Mouse (Mus musculus): ENCODE data around the gene Ctdspl. TPM values are rescaled to one million over a fixed set of nuclear protein-coding genes. Genes with fewer than 3 reads are reported as not detected.
A peak's percentile ranks its signal among the peaks of the same experiment; 100 is the strongest.

Ctdspl gene
- polyA plus RNA-seq, 1 experiment from 2014 or later = 7.3 TPM

DNA sequence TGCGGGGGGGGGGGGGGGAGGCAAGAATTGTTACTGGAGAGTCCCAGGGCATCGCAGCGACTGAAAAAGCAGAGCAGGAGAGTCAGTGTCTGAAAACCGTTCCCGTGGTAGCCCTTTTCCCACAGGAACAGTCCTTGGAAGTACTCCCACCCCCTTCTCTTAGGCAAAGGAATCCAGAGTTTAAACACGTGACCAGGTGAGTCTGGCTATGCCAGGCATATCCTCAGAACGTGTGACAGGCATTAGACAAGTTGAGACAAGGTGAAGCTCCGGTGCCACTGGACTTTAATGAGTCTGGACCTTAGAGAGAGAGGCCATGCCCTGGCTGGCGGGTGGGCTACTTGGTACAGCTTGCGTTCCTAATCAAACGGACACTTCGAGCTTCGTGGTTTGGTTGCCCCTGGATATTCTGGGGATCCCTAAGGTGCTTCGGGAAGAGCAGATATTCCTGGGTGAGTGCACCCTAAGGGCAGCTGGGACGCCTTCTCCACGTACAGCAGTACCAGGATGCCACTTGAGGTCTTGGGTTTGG is 1.6 kb upstream of the Ctdspl start:
- H3K4me1 ChIP-seq = peaks cover 52% of the 10 kb centered on the region
- H3K36me3 ChIP-seq (replicated peaks) = no peaks in the 10 kb centered on the region
- 13% methylated on average over 15 of the region's 16 CpGs for WGBS
- H3K4me3 ChIP-seq = peak overlapping the region; percentile 83
- no peak for DNase-seq (ENCODE audit: extremely low spot score, low spot score)
- no peaks in the 10 kb centered on the region for H3K9me3 ChIP-seq
- H3K27ac ChIP-seq = peak overlapping the region; percentile 91
- H3K27me3 ChIP-seq (ENCODE audit: poor library complexity, severe bottlenecking) = peaks cover 36% of the 10 kb centered on the region

DNA sequence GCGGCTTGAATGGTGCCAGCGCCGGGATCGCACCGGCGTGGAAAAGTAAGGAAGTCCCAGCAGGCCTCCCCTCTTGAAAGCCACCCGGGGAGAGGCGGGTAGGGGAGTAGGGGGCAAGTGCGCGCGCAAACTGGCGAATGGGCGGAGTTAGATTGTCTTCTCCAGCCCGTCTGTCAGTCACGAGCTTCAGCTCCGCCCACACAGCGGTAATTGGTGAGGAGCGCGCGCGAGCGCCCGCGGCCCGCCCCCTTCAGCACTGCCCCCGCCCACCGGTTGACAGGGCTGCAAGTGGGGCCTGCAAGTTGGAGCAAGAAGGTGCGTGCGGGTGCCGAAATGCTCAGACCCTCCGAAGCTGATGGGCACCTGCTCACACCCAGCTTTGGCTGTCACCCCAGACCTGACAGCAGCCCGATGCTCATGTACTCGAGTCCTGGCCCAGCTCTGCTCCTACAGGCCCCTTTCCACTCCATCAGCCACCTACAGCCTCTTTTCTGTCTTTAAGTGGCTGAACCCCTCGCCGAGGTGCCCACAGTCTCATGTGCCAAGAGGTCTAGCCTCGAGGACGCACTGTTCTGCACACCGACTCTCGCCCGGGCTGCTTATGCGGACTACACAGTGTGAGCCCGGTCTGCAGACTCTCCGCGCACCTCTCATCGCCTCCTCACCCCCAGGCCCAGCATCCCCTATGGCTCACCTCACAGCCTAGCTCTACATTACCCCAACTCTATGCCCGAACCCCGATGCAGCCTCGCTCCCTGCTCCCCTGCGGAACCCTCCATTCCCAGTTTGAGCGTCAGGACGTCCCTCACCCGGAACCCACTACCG is 755 bp upstream of the Ctdspl start:
- Histone ChIP-seq H3K36me3 (replicated peaks) (no peaks in the 10 kb centered on the region; the same call in 1 of the 2 replicates), H3K4me1 (peaks cover 61% of the 10 kb centered on the region), H3K27me3 (ENCODE audit: poor library complexity, severe bottlenecking) (peaks cover 36% of the 10 kb centered on the region), H3K27ac (peak overlapping the region; percentile 91), H3K9me3 (no peaks in the 10 kb centered on the region), H3K4me3 (peak overlapping the region; percentile 83)
- peak; percentile 96 for DNase-seq (ENCODE audit: extremely low spot score, low spot score)
- WGBS = under 1% methylated on average over 53 of the region's 53 CpGs

DNA sequence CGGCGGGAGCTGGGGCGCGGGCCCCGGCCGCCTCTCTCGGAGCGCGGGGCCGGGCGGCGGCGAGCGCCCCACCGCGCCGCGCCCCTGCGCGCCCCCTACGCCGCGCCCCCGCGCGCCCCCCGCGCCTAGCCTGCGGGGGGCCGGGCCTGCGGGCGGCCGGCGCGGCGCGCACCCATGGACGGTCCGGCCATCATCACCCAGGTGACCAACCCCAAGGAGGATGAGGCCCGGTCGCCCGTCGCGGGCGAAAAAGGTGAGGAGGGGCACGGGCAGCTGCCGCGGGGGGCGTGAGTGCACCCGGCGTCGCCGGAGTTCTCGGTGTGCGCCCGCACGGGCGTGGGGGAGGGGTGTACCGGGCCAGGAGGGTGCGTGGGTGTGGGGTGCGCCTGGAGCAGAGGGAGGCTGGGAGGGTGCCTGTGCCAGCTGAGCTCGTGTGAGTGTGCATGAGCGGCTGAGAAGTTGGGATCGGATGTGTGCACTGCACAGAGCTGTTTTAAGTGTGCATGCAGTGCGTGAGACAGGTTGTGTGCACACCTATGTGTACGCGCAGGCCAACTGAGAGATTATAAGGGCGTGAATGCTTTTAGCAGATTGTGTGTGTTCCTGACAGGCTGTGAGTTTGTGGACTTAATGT is 552 bp downstream of the Ctdspl start:
- peak overlapping the region; percentile 83 for H3K4me3 ChIP-seq
- peaks cover 36% of the 10 kb centered on the region for H3K27me3 ChIP-seq (ENCODE audit: poor library complexity, severe bottlenecking)
- peak overlapping the region; percentile 91 for H3K27ac ChIP-seq
- H3K36me3 ChIP-seq (replicated peaks) = no peaks in the 10 kb centered on the region; the same call in 1 of the 2 replicates
- H3K4me1 ChIP-seq = peaks cover 57% of the 10 kb centered on the region
- H3K9me3 ChIP-seq = no peaks in the 10 kb centered on the region
- DNase-seq (ENCODE audit: extremely low spot score, low spot score) = no peak
- 9% methylated on average over 68 of the region's 68 CpGs for WGBS

DNA sequence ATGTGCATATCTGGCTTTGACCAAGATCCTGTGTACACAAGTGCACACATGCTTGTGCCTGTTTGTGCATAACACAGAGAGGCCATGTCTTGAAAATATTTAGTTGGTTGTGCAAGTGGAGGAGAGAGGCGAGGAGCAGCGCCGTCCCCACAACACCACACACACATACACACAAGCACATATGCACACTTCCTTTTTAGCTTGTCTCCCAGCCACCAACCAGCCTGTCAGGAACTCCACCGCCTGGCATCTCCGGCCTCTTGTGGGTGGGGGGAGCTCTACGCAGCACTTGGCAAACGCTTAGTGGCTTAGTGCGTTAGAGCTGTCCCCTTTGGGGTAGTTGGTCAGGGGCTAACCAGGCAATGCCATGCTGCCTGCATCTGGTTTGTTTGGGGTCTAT is 1.2 kb downstream of the Ctdspl start:
- WGBS = 55% methylated on average over 8 of the region's 8 CpGs
- Histone ChIP-seq H3K36me3 (replicated peaks) (no peaks in the 10 kb centered on the region; the same call in 1 of the 2 replicates), H3K4me1 (peaks cover 57% of the 10 kb centered on the region), H3K9me3 (no peaks in the 10 kb centered on the region), H3K4me3 (peak overlapping the region; percentile 83), H3K27me3 (ENCODE audit: poor library complexity, severe bottlenecking) (peaks cover 32% of the 10 kb centered on the region), H3K27ac (no peak overlapping the region)
- no peak for DNase-seq (ENCODE audit: extremely low spot score, low spot score)

DNA sequence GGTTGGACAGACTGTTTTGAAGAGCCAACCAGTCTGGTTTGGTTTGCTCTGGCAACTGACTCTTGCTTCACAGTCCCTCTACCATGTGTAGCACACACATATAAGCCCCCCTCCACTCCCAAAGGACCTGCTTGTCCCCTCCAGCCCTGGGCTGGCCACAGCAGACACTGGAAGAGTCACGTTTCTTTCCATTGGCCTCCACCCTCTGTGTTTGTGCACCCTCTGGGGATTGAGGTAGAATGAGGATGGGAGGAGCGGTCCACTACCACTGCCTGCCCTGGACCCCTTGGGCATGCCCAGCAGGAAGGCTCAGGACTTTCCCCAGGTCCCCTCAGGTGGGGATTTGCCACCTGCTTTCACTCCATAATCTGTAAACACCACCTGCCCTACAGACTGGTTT is 1.8 kb downstream of the Ctdspl start:
- H3K4me1 ChIP-seq = peaks cover 57% of the 10 kb centered on the region
- H3K27ac ChIP-seq = no peak overlapping the region
- peak overlapping the region; percentile 83 for H3K4me3 ChIP-seq
- H3K36me3 ChIP-seq (replicated peaks) = no peaks in the 10 kb centered on the region; the same call in 1 of the 2 replicates
- H3K9me3 ChIP-seq = no peaks in the 10 kb centered on the region
- no peak for DNase-seq (ENCODE audit: extremely low spot score, low spot score)
- peaks cover 28% of the 10 kb centered on the region for H3K27me3 ChIP-seq (ENCODE audit: poor library complexity, severe bottlenecking)
- WGBS = 36% methylated on average over 2 of the region's 2 CpGs

DNA sequence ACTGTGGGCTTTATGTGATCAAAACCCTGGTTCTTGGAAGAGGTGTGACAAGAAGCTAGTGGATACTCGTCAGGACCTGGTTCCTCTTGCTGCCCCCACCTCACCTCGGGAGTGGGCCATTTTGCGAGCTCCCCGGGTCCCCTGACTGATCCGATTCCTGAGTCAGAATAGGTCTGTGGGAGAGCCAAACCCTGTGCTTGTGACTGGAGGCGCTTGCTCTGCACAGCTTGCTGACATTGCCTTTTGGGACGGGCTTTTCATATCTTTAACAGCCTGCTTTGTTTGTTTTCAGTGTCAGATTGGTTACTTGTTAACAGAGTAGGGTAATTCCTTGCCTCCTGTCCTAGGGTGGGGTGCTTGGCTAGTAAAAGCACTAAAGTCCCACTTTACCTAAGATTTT is 2.4 kb downstream of the Ctdspl start:
- Histone ChIP-seq H3K27me3 (ENCODE audit: poor library complexity, severe bottlenecking) (peaks cover 23% of the 10 kb centered on the region), H3K9me3 (no peaks in the 10 kb centered on the region), H3K27ac (no peak overlapping the region), H3K36me3 (replicated peaks) (no peaks in the 10 kb centered on the region; the same call in 1 of the 2 replicates), H3K4me3 (no peak overlapping the region), H3K4me1 (peaks cover 57% of the 10 kb centered on the region)
- WGBS = 65% methylated on average over 7 of the region's 7 CpGs
- no peak for DNase-seq (ENCODE audit: extremely low spot score, low spot score)

DNA sequence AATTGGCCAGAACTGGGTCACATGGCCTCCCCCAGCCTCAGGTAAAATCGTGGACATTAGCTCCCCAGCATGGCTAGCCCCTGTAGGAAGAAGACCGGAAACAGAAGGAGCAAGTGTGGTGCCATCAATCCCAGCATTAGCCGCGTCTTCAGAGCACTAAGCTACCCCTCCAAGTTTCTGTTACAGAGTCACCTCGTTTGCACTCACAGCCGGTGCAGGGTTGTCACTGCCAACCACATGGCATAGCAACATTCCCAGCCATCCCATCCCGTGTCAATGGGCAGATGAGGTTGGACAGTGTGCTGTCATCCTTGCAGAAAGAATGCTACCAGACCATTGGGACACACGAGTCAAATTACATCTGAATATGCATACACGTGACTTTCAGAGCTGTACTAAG is 4.4 kb downstream of the Ctdspl start:
- no peak for DNase-seq (ENCODE audit: extremely low spot score, low spot score)
- Histone ChIP-seq H3K27me3 (ENCODE audit: poor library complexity, severe bottlenecking) (peaks cover 12% of the 10 kb centered on the region; the same call in 1 of the 2 replicates), H3K4me1 (peaks cover 41% of the 10 kb centered on the region), H3K27ac (no peak overlapping the region; the same call in 1 of the 2 replicates), H3K36me3 (replicated peaks) (no peaks in the 10 kb centered on the region; the same call in 1 of the 2 replicates), H3K4me3 (no peak overlapping the region), H3K9me3 (no peaks in the 10 kb centered on the region)
- WGBS = 83% methylated on average over 9 of the region's 9 CpGs

DNA sequence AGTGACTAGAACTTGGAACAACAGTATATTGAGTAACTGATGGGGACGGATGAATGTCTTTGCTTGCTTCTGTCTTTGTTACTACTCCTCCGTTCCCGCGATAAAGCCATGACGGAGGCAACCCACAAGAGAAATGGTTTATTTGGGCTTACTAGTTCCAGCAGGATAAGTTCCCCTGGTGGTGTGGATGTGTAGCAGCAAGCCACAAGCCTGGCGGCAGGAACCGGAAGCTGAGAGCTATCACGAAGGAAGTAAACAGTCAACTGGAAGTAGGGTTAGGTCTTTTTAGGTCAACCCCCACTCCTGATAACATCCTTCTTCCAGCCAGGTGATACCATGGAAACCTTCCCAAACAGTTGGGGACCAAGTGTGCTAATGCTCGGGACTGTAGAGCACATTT is 7.5 kb downstream of the Ctdspl start:
- Histone ChIP-seq H3K27ac (no peak overlapping the region), H3K9me3 (no peaks in the 10 kb centered on the region), H3K4me1 (peaks cover 27% of the 10 kb centered on the region), H3K4me3 (no peak overlapping the region), H3K27me3 (ENCODE audit: poor library complexity, severe bottlenecking) (no peaks in the 10 kb centered on the region), H3K36me3 (replicated peaks) (no peaks in the 10 kb centered on the region; the same call in 1 of the 2 replicates)
- DNase-seq (ENCODE audit: extremely low spot score, low spot score) = no peak
- WGBS = 93% methylated on average over 9 of the region's 9 CpGs

DNA sequence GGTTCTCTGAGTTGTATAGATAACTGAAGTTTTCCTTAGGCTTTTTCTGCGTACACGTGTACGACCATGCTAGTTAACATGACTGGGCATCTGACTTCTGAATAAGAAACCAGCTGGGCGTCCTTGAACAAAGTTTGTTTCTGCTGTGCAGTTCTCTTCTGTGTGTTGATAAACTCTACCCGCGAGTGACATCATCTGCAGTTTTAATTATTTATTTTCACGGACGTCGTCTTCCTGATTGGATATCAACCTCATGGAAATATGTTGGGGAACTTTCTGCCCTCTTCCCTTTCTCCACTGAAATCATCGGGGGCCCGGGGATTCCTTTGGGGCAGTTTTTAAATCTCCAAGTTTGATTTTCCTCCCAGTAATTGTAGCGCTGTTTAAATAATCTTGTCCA is 8.1 kb downstream of the Ctdspl start:
- Histone ChIP-seq H3K9me3 (no peaks in the 10 kb centered on the region), H3K27me3 (ENCODE audit: poor library complexity, severe bottlenecking) (no peaks in the 10 kb centered on the region), H3K4me3 (no peak overlapping the region), H3K4me1 (peaks cover 30% of the 10 kb centered on the region), H3K27ac (no peak overlapping the region), H3K36me3 (replicated peaks) (no peaks in the 10 kb centered on the region; the same call in 1 of the 2 replicates)
- WGBS = 92% methylated on average over 12 of the region's 12 CpGs
- DNase-seq (ENCODE audit: extremely low spot score, low spot score) = no peak

DNA sequence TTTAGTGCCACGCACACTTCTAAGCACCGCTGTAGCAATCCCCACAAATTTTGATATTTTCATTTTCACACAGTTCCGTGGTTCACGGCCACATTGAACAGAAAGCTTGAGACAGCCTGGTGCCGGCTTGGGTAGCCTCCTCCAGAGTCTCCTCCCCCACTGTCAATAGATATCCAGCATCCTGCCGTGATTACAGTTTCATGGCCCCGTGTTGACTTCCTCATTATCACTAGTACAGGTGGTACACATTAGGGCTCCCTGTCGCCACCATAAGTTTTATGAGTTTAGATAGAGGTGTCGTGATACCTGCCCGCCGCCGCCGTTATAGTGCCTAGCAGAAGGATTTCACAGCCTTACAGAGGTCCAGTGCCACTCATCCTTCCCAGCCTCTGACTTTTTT is 8.8 kb downstream of the Ctdspl start:
- Histone ChIP-seq H3K27ac (no peak overlapping the region), H3K4me1 (peaks cover 30% of the 10 kb centered on the region), H3K4me3 (no peak overlapping the region), H3K9me3 (no peaks in the 10 kb centered on the region), H3K27me3 (ENCODE audit: poor library complexity, severe bottlenecking) (no peaks in the 10 kb centered on the region), H3K36me3 (replicated peaks) (no peaks in the 10 kb centered on the region; the same call in 1 of the 2 replicates)
- WGBS = 88% methylated on average over 13 of the region's 13 CpGs
- DNase-seq (ENCODE audit: extremely low spot score, low spot score) = no peak

DNA sequence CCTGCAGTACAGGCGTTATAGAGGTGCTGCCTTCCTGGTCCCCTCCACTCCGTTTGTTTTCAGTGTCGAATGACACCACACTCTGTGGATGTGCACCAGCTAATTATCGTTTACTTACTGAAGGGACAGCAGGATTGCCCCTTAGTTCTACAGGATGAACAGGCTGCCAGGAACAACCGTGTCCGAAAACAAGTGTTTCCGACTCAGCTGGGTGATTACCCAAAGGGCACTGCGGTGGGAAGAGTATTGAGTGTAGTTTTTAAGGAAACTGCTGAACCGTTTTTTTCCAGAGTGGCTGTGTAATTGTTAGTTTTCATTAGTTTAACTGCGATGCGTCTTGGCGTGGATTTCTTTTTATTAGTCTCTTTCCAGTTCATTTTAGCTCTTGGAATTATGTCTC is 9.8 kb downstream of the Ctdspl start:
- Histone ChIP-seq H3K9me3 (no peaks in the 10 kb centered on the region), H3K4me3 (no peak overlapping the region), H3K4me1 (peaks cover 27% of the 10 kb centered on the region), H3K36me3 (replicated peaks) (no peaks in the 10 kb centered on the region), H3K27ac (no peak overlapping the region), H3K27me3 (ENCODE audit: poor library complexity, severe bottlenecking) (no peaks in the 10 kb centered on the region)
- DNase-seq (ENCODE audit: extremely low spot score, low spot score) = no peak
- WGBS = 69% methylated on average over 12 of the region's 12 CpGs

DNA sequence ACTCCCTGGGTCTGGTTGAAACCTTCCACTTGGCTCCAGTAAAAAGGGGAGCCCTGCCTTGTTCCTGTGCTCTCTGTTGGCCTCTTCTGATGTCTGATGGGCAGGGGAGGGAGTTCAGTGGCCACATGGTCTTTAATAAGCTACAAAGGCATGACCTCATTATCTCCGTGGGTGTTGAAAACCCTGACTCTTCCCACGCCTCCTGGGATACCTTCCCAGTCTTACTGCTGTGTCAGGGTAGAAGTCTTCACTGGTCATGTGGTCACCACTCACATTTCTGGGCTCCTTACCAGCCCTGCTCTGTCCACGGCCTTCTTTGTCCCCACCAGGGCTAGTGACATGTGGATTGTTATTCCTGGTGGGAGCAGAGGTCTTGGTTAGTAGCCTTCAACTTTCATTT is 11.3 kb downstream of the Ctdspl start:
- H3K27me3 ChIP-seq (ENCODE audit: poor library complexity, severe bottlenecking) = no peaks in the 10 kb centered on the region
- H3K27ac ChIP-seq = 0 out of 2 replicates have a peak overlapping the region, but pooled peaks have one; percentile 1
- H3K4me3 ChIP-seq = no peak overlapping the region
- H3K36me3 ChIP-seq (replicated peaks) = no peaks in the 10 kb centered on the region
- 64% methylated on average over 3 of the region's 3 CpGs for WGBS
- no peaks in the 10 kb centered on the region for H3K9me3 ChIP-seq
- no peak for DNase-seq (ENCODE audit: extremely low spot score, low spot score)
- peaks cover 27% of the 10 kb centered on the region for H3K4me1 ChIP-seq

DNA sequence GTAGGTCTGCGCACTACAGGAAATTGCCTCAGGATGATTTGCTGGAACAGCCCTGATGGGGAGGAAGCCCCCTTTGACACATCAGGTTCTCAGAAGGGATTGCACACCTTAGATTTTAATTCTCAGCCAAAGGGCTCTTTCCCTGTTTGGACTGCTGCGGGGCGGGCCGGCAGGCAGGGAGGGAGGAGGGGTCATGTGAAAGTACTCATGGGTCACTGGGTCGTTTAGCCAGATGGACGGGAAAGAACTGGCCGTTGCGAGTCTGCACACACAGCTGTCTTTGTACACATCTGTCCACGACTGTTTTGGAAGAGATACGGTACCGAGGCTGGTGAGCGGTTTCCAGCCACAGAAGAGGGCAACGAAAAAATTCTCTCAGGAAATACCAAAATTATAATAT is 13.2 kb downstream of the Ctdspl start:
- Histone ChIP-seq H3K27me3 (ENCODE audit: poor library complexity, severe bottlenecking) (no peaks in the 10 kb centered on the region), H3K36me3 (replicated peaks) (no peaks in the 10 kb centered on the region), H3K4me3 (no peak overlapping the region), H3K27ac (no peak overlapping the region; the same call in 1 of the 2 replicates), H3K9me3 (no peaks in the 10 kb centered on the region), H3K4me1 (peaks cover 31% of the 10 kb centered on the region)
- WGBS = 28% methylated on average over 13 of the region's 13 CpGs
- DNase-seq (ENCODE audit: extremely low spot score, low spot score) = no peak
